Mouse (Mus musculus): ENCODE measurements at regions not wholly inside any gene's neighbourhood (a gene's known extent, or its start where the extent isn't known, plus 50 kb on each side); places are given as distances from the start of the nearest gene placed in this dataset.

GRCm38 (mm10) chr8:91966891-91967370 lies 165.1 kb upstream of the Irx3 start:
- H3K4me3 ChIP-seq (ENCODE audit: low read length): peak overlapping the region; percentile 47
- peak; percentile 45 for ATAC-seq (replicated peaks; ENCODE audit: extremely low read depth, insufficient read depth, low FRiP score)
- H3K27ac ChIP-seq (ENCODE audit: low read length): peak overlapping the region; percentile 91
- H3K27me3 ChIP-seq (ENCODE audit: control insufficient read depth, insufficient read depth, low read length): no peaks in the 10 kb centered on the region; the same call in none of the 2 replicates
- peak overlapping the region; percentile 71 for H3K9ac ChIP-seq (ENCODE audit: low read length)
- H3K4me2 ChIP-seq (ENCODE audit: low read depth, low read length): peak overlapping the region; percentile 75
- H3K9me3 ChIP-seq (replicated peaks; ENCODE audit: control insufficient read depth, low read length): no peaks in the 10 kb centered on the region
- peaks cover 28% of the 10 kb centered on the region for H3K4me1 ChIP-seq (ENCODE audit: control insufficient read depth, insufficient read depth, low read length)
- no peaks in the 10 kb centered on the region for H3K36me3 ChIP-seq (ENCODE audit: control insufficient read depth, insufficient read depth)
- WGBS: 9% methylated on average over 19 of the region's 19 CpGs

- 67% methylated on average over 5 of the region's 5 CpGs for WGBS
Measured at GRCm38 (mm10) chr8:91961696-91962095, 159.8 kb upstream of the Irx3 start.

GRCm38 (mm10) chr8:91955170-91955569 lies 153.3 kb upstream of the Irx3 start:
- no peak for ATAC-seq (replicated peaks; ENCODE audit: extremely low read depth, insufficient read depth, low FRiP score)
- no peak overlapping the region for H3K4me3 ChIP-seq (ENCODE audit: low read length)
- 61% methylated on average over 6 of the region's 6 CpGs for WGBS
- no peaks in the 10 kb centered on the region for H3K4me1 ChIP-seq (ENCODE audit: control insufficient read depth, insufficient read depth, low read length)
- no peaks in the 10 kb centered on the region for H3K36me3 ChIP-seq (ENCODE audit: control insufficient read depth, insufficient read depth)
- no peaks in the 10 kb centered on the region; the same call in 1 of the 2 replicates for H3K9me3 ChIP-seq (replicated peaks; ENCODE audit: control insufficient read depth, low read length)
- H3K27ac ChIP-seq (ENCODE audit: low read length): no peak overlapping the region
- H3K9ac ChIP-seq (ENCODE audit: low read length): no peak overlapping the region
- H3K4me2 ChIP-seq (ENCODE audit: low read depth, low read length): no peak overlapping the region
- no peaks in the 10 kb centered on the region; the same call in 1 of the 2 replicates for H3K27me3 ChIP-seq (ENCODE audit: control insufficient read depth, insufficient read depth, low read length)

More at GRCm38 (mm10) chr8:91961696-91962095, 159.8 kb upstream of the Irx3 start:
- H3K9ac ChIP-seq (ENCODE audit: low read length): no peak overlapping the region
- no peaks in the 10 kb centered on the region; the same call in 1 of the 2 replicates for H3K27me3 ChIP-seq (ENCODE audit: control insufficient read depth, insufficient read depth, low read length)
- no peak for ATAC-seq (replicated peaks; ENCODE audit: extremely low read depth, insufficient read depth, low FRiP score)
- no peak overlapping the region for H3K4me3 ChIP-seq (ENCODE audit: low read length)
- H3K9me3 ChIP-seq (replicated peaks; ENCODE audit: control insufficient read depth, low read length): no peaks in the 10 kb centered on the region; the same call in 1 of the 2 replicates
- 0 out of 2 replicates have a peak, but pooled peaks cover 2% of the 10 kb centered on the region for H3K4me1 ChIP-seq (ENCODE audit: control insufficient read depth, insufficient read depth, low read length)
- H3K27ac ChIP-seq (ENCODE audit: low read length): no peak overlapping the region
- no peak overlapping the region for H3K4me2 ChIP-seq (ENCODE audit: low read depth, low read length)
- H3K36me3 ChIP-seq (ENCODE audit: control insufficient read depth, insufficient read depth): no peaks in the 10 kb centered on the region

- no peak overlapping the region for H3K4me2 ChIP-seq (ENCODE audit: low read depth, low read length)
- no peaks in the 10 kb centered on the region; the same call in 1 of the 2 replicates for H3K27me3 ChIP-seq (ENCODE audit: control insufficient read depth, insufficient read depth, low read length)
- H3K27ac ChIP-seq (ENCODE audit: low read length): no peak overlapping the region
- H3K36me3 ChIP-seq (ENCODE audit: control insufficient read depth, insufficient read depth): no peaks in the 10 kb centered on the region
- no peak for ATAC-seq (replicated peaks; ENCODE audit: extremely low read depth, insufficient read depth, low FRiP score)
- 92% methylated on average over 4 of the region's 4 CpGs for WGBS
- H3K4me3 ChIP-seq (ENCODE audit: low read length): no peak overlapping the region
- no peak overlapping the region for H3K9ac ChIP-seq (ENCODE audit: low read length)
- no peaks in the 10 kb centered on the region for H3K4me1 ChIP-seq (ENCODE audit: control insufficient read depth, insufficient read depth, low read length)
- no peaks in the 10 kb centered on the region; the same call in 1 of the 2 replicates for H3K9me3 ChIP-seq (replicated peaks; ENCODE audit: control insufficient read depth, low read length)
Measured at GRCm38 (mm10) chr8:91952981-91953380, 151.1 kb upstream of the Irx3 start.

- peaks cover 4% of the 10 kb centered on the region; the same call in 1 of the 2 replicates for H3K27me3 ChIP-seq (ENCODE audit: control insufficient read depth, insufficient read depth, low read length)
- no peak overlapping the region for H3K4me2 ChIP-seq (ENCODE audit: low read depth, low read length)
- H3K9ac ChIP-seq (ENCODE audit: low read length): no peak overlapping the region
- H3K4me3 ChIP-seq (ENCODE audit: low read length): no peak overlapping the region
- no peaks in the 10 kb centered on the region for H3K4me1 ChIP-seq (ENCODE audit: control insufficient read depth, insufficient read depth, low read length)
- WGBS: 77% methylated on average over 9 of the region's 9 CpGs
- H3K36me3 ChIP-seq (ENCODE audit: control insufficient read depth, insufficient read depth): no peaks in the 10 kb centered on the region
- no peaks in the 10 kb centered on the region for H3K9me3 ChIP-seq (replicated peaks; ENCODE audit: control insufficient read depth, low read length)
- no peak overlapping the region for H3K27ac ChIP-seq (ENCODE audit: low read length)
- ATAC-seq (replicated peaks; ENCODE audit: extremely low read depth, insufficient read depth, low FRiP score): no peak
Measured at GRCm38 (mm10) chr8:91949110-91949509, 147.2 kb upstream of the Irx3 start.

- 79% methylated on average over 18 of the region's 18 CpGs for whole genome bisulfite sequencing
- no peak overlapping the region for H3K4me2 ChIP-seq (ENCODE audit: low read depth, low read length)
- H3K36me3 ChIP-seq (ENCODE audit: control insufficient read depth, insufficient read depth): no peaks in the 10 kb centered on the region
- no peak overlapping the region for H3K27ac ChIP-seq (ENCODE audit: low read length)
- no peaks in the 10 kb centered on the region for H3K9me3 ChIP-seq (replicated peaks; ENCODE audit: control insufficient read depth, low read length)
- no peak for ATAC-seq (replicated peaks; ENCODE audit: extremely low read depth, insufficient read depth, low FRiP score)
- H3K4me1 ChIP-seq (ENCODE audit: control insufficient read depth, insufficient read depth, low read length): no peaks in the 10 kb centered on the region
- H3K27me3 ChIP-seq (ENCODE audit: control insufficient read depth, insufficient read depth, low read length): peaks cover 4% of the 10 kb centered on the region; the same call in 1 of the 2 replicates
- H3K9ac ChIP-seq (ENCODE audit: low read length): no peak overlapping the region
- no peak overlapping the region for H3K4me3 ChIP-seq (ENCODE audit: low read length)
Measured at GRCm38 (mm10) chr8:91948173-91948940, 146.5 kb upstream of the Irx3 start.

GRCm38 (mm10) chr8:91941005-91941404 lies 139.1 kb upstream of the Irx3 start:
- Histone ChIP-seq H3K27ac (ENCODE audit: low read length) (no peak overlapping the region), H3K9ac (ENCODE audit: low read length) (no peak overlapping the region), H3K27me3 (ENCODE audit: control insufficient read depth, insufficient read depth, low read length) (peaks cover 4% of the 10 kb centered on the region; the same call in 1 of the 2 replicates), H3K9me3 (replicated peaks; ENCODE audit: control insufficient read depth, low read length) (peaks cover 4% of the 10 kb centered on the region; the same call in 1 of the 2 replicates), H3K4me3 (ENCODE audit: low read length) (no peak overlapping the region), H3K4me1 (ENCODE audit: control insufficient read depth, insufficient read depth, low read length) (no peaks in the 10 kb centered on the region), H3K4me2 (ENCODE audit: low read depth, low read length) (no peak overlapping the region), H3K36me3 (ENCODE audit: control insufficient read depth, insufficient read depth) (no peaks in the 10 kb centered on the region)
- 53% methylated on average over 5 of the region's 5 CpGs for WGBS
- no peak for ATAC-seq (replicated peaks; ENCODE audit: extremely low read depth, insufficient read depth, low FRiP score)

- WGBS: 25% methylated on average over 2 of the region's 2 CpGs
- Histone ChIP-seq H3K36me3 (ENCODE audit: control insufficient read depth, insufficient read depth) (no peaks in the 10 kb centered on the region), H3K4me2 (ENCODE audit: low read depth, low read length) (no peak overlapping the region), H3K4me1 (ENCODE audit: control insufficient read depth, insufficient read depth, low read length) (no peaks in the 10 kb centered on the region), H3K27me3 (ENCODE audit: control insufficient read depth, insufficient read depth, low read length) (no peaks in the 10 kb centered on the region), H3K4me3 (ENCODE audit: low read length) (no peak overlapping the region), H3K9me3 (replicated peaks; ENCODE audit: control insufficient read depth, low read length) (peaks cover 4% of the 10 kb centered on the region; the same call in 1 of the 2 replicates), H3K27ac (ENCODE audit: low read length) (no peak overlapping the region), H3K9ac (ENCODE audit: low read length) (no peak overlapping the region)
- ATAC-seq (replicated peaks; ENCODE audit: extremely low read depth, insufficient read depth, low FRiP score): no peak
Measured at GRCm38 (mm10) chr8:91937227-91937626, 135.4 kb upstream of the Irx3 start.

- Histone ChIP-seq H3K9me3 (replicated peaks; ENCODE audit: control insufficient read depth, low read length) (no peaks in the 10 kb centered on the region), H3K4me2 (ENCODE audit: low read depth, low read length) (no peak overlapping the region), H3K4me3 (ENCODE audit: low read length) (no peak overlapping the region), H3K27ac (ENCODE audit: low read length) (no peak overlapping the region), H3K4me1 (ENCODE audit: control insufficient read depth, insufficient read depth, low read length) (no peaks in the 10 kb centered on the region), H3K9ac (ENCODE audit: low read length) (no peak overlapping the region), H3K36me3 (ENCODE audit: control insufficient read depth, insufficient read depth) (no peaks in the 10 kb centered on the region), H3K27me3 (ENCODE audit: control insufficient read depth, insufficient read depth, low read length) (no peaks in the 10 kb centered on the region; the same call in 1 of the 2 replicates)
- no peak for ATAC-seq (replicated peaks; ENCODE audit: extremely low read depth, insufficient read depth, low FRiP score)
- 84% methylated on average over 4 of the region's 4 CpGs for WGBS
Measured at GRCm38 (mm10) chr8:91930520-91930919, 128.7 kb upstream of the Irx3 start.
